Mouse (Mus musculus) 3134 (cell line): ENCODE measurements around the gene Psd.

Experiments
- DNase-seq: peaks from one replicate; pipeline ENCODE4 v3.0.0-alpha.2; 2011; ENCODE audit warnings: low spot score; ENCODE audit not compliant: insufficient read length; ENCODE audit errors: extremely low read depth

Psd gene

GRCm38 (mm10) chr19:46275307-46275706, 51.6 kb downstream of the Psd start:
- DNase-seq = no peak

DNA sequence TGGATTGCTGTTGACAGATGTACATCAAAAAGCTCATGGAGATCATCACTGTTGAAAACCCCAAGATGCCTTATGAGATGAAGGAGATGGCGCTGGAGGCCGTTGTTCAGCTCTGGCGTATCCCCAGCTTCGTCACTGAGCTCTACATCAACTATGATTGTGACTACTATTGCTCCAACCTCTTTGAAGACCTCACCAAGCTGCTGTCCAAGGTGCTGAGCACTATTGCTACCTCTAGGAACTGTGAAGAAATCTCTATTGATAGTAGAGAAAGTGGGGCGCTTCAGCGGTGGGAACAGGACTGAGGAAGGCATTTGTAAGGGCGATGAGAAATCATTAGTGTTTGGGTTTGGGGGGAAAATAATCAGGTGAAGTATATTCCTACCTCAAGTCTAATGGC, 62.2 kb downstream of the Psd start:
- no peak for DNase-seq
